Mouse (Mus musculus): Measurements from ENCODE around the gene Olfr410.

Olfr410 gene

DNA sequence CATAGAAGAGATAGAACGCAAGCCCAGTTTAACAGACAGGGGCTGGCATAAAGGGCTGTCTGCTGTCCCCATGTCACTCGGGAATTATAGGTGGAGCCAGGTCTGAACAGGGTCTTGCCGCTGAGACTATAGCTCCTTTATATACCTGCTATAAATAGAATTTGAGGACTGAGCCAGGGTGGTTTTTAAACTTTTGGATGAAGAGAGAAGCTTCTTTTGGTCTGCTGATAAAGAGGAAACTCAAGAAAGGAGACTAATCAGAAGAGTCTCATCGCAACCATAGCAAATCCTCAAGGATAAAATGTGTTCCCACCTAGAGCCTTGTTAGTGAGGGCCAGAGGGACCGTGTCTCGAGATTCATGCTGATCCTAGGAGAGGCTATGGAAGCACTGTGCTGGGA is at the start of gene Olfr410:
Olfr410 (minus strand) TSS at position 101 of the 400 bp plus-strand sequence.
- no peak for DNase-seq (ENCODE audit: low spot score)

DNA sequence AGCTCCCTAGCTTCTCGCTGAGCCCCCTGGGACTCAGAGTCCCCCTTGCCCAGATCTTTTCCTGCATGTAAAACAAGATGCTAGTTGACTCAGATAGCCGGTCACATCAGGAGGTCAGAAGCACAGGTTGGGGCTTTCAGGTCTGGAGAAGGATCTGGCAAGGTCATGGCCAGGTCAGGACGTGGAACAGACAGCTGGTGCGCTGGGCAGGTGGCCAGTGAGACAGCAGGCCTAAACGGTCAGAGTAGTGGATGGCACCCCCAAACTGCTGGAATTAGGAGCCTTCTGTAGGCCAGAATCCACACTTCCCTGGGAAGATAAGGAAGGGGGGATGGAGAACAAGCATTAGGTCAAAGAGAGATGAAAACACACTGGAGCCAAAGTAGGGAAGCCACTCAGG is 49.4 kb upstream of the Olfr410 start:
- DNase-seq (ENCODE audit: low spot score), result no peak

DNA sequence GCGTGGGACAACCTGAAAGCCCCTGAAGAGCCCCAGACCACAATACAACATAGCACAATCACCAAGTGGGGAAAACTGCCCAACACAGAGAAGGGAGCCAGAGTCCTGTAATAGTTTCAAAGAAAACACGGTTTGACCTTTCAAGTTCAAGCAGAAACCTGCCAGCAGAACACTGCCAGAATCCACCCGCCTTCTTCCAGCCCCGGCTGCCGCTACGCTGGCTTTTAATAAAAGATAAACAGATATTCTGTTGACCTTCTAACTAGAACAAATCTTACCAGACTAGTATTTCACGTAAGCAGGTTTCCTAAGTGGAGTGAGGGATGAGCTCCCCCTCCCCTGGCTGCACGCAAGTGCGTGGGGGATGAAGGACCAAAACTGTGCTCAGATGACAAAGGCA is 47.8 kb upstream of the Olfr410 start:
- DNase-seq (ENCODE audit: low spot score), result no peak

DNA sequence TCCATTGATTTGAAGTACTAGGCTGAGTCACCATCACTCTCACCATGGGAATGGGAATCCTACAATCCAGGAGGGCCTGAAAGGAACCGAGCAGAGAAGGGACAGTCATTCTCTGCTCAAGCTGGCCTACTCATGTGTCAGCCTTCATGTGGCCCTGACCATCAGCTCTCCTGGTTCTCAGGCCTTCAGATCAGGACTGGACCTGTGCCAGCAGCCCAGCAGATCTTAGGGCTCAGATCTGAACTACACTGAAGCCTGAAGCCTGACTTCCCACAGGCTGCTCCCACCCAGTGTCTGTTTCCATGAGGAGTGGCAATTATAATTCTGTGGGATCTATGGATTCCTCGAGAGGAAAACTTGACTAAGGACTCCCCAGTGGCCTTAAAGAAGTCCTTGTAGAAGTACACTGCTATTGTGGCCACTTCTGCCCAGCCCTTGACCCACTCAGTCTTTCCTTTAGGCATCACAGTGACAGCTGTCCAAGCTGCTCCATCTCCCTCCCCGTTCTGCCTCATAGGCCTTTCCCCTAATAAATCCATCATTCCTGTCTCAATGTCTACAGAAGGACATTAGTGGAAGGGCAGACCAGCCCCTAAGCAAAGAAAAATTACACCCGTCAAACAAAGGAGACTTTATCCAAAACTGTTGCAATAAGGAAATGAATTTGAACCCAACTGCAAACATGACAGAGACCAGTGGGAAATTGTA is 41.5 kb upstream of the Olfr410 start:
- no peak for DNase-seq (ENCODE audit: low spot score)

- no peak for DNase-seq (ENCODE audit: low spot score)
These were observed 39.0 kb upstream of the Olfr410 start for GRCm38 (mm10) chr11:74376847-74377246.

DNA sequence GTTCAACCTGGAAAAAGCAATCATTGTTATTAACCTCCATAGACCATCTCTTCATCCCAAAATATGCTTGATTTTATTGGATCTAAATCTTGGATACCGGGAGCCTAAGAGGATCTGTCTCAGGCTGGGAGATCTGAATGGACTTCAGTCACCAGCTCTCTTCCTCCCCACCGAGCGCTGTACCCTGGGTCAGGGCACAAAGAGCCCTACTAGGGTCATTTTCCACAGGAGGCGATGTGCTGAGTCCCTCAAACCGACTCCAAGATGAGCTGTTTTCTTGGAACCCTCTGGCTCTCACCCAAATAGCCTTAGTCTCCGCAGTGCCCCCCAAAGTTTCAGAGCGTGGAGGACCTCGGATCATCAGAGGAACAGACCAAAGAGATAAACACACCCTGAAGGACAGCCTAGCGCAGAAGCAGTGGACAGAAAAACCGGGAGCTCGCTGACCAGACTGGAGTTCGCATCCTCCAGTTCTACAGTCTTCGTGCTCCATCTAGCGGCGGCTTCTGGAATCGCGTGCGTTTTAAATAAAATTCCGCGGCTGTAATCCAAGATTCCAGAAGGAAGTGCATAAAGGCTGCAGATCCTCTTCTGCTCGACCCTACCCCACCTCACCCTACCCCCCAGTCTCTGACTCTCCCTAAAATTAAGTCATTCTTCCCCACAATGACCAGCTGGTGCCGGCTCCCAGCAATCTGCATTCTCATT is 33.7 kb upstream of the Olfr410 start:
- peak; percentile 27 for DNase-seq (ENCODE audit: low spot score)

DNA sequence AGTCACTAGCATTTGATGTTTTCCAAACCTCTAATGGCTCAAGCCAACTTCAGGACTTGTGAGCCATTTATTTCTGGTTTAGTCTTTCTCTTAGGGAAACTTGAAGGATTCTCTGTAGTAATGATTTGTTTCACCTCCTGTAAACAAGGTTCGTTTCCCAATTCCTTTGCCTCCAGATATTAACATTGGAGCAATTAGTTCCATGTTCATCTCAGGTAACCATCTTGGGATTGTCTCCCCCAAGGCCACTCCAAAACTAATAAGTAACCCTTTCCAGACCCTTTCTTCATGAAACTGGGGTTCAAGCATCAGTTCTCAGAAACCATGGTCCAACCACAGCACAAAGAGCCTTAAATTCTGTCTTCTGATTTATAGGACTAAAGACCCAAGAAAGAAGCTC is 23.9 kb upstream of the Olfr410 start, which contains the start of gene Olfr412:
Olfr412 (plus strand) TSS at position 301 of the 400 bp plus-strand sequence.
- DNase-seq (ENCODE audit: low spot score), result no peak

DNA sequence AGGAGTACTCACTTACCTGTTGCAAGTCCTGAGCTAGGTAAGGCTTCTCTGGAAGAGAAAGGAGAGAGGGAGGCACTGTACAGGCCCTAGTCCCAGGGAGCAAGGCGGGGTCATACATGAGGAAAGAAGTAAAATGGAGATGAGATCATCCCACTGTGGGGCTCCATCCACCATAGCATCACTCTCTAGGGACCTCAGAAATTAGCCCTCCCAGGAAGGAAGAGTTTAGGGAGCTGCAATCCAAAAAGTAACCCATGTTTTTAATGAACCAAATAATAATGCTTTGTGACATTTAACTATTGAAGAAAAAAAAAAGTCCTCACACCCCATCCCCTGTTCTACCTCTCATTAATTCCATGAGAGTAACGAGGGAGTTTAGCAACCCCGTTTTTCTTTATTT is 14.7 kb upstream of the Olfr410 start, which contains the start of gene Olfr411:
Olfr411 (minus strand) TSS at position 101 of the 400 bp plus-strand sequence.
- no peak for DNase-seq (ENCODE audit: low spot score)

GRCm38 (mm10) chr11:74328781-74329180 is 9.1 kb downstream of the Olfr410 start:
- DNase-seq (ENCODE audit: low spot score), result no peak

DNA sequence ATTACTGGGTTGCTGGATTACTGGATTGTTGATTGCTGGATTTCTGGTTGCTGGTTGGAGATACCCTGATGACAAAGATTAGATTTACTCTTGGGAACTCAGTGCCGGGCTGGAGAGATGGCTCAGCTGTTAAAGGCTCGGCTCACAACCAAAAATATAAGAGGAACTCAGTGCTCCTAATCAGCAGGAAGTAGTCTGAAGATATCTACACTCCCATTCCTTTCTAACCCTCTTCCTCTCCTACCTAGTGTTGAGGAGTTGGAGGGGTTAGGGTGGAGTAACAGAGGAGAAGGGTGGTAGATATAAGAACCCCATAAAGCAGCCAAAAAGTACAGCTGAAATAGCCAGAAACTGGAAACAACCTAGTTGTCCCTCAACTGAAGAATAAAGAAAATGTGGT is 11.8 kb downstream of the Olfr410 start:
- DNase-seq (ENCODE audit: low spot score), result no peak

- no peak for DNase-seq (ENCODE audit: low spot score)
These were observed 50.6 kb downstream of the Olfr410 start for GRCm38 (mm10) chr11:74287256-74287655.

DNA sequence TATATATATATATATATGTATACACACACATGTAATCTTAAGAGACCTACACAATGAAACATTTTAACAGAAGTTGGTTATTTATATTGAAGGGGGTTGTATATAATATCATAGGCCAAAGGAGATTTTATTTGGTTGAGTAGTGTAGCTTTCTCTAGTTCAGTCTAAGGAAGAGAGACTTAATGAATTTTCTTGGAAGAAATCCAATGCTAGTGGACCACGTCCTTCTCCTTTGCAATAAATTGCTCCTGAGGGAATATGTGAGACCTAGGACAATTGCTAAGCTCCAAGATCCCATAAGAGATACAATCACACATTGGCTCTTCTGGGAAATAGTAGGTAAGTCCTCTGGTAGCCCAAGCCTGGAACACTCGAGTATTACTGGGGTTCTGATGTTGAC is 54.4 kb downstream of the Olfr410 start, which contains the start of gene Olfr59:
Olfr59 (plus strand) TSS at position 301 of the 400 bp plus-strand sequence.
- DNase-seq (ENCODE audit: low spot score), result no peak

All from yolk sac, embryonic 10.5 days (tissue).